Mouse (Mus musculus): Measurements from ENCODE around the gene Grin3b. TPM values are rescaled to one million over a fixed set of nuclear protein-coding genes. Genes with fewer than 3 reads are reported as not detected.

Gene Grin3b
- 0.20 and 0.38 TPM in 2 replicates for polyA plus RNA-seq (2012; rRNA removed)

DNA sequence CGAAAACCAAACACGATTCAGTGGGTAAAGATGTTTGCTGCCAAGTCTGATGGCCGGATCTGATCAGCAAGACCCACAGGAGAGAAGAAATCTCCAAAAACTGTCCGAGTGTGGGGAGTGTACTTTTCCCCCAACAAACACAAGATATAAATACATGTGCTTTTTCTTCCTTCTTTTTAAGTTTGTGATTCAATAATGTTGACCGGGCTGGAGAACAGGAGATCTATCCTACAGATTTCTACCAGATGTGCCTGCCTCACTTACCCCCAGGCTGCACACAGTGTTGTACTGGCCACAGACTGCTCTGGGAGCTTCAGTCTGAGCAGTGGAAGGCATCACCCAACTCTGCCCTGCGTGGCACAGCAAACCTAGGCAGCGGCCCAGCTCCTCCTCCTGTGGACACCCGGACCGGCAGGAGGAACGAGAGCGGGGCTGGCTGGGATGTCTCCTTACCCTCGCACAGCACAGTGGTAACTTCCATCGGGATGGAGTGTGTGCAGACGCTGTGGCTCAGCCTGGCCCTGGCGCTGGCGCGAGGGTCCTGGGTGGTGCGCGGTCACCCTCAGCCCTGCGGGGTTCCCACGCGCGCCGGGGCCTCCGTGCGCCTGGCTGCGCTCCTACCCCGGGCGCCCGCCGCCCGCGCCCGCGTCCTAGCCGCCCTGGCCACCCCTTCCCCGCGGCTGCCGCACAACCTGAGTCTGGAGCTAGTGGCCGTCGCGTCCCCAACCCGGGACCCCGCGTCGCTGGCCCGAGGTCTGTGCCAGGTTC is at the start of gene Grin3b:
Gene Grin3b (plus strand): TSS at position 301 of the 768 bp plus-strand sequence.
- TF ChIP-seq POLR2A (IDR thresholded peaks at IDR 0.05; ENCODE audit: borderline replicate concordance, extremely low read depth, insufficient read depth, insufficient read length, poor library complexity, severe bottlenecking) = no peak
- TF ChIP-seq CTCF (IDR thresholded peaks at IDR 0.05; ENCODE audit: borderline replicate concordance, extremely low read depth, insufficient read depth, insufficient read length) = no peak
- DNase-seq (ENCODE audit: low read depth) = no peak

GRCm38 (mm10) chr10:79920958-79921535 is 49.5 kb upstream of the Grin3b start, which contains the start of gene R3hdm4:
R3hdm4 (minus strand) TSS chr10:79921208.
- no peak for DNase-seq (ENCODE audit: low read depth)
- TF ChIP-seq CTCF (IDR thresholded peaks at IDR 0.05; ENCODE audit: borderline replicate concordance, extremely low read depth, insufficient read depth, insufficient read length) = no peak
- TF ChIP-seq POLR2A (IDR thresholded peaks at IDR 0.05; ENCODE audit: borderline replicate concordance, extremely low read depth, insufficient read depth, insufficient read length, poor library complexity, severe bottlenecking) = no peak

GRCm38 (mm10) chr10:79921572-79921971 is 48.9 kb upstream of the Grin3b start:
- peak; percentile 13 for DNase-seq (ENCODE audit: low read depth)
- TF ChIP-seq CTCF (IDR thresholded peaks at IDR 0.05; ENCODE audit: borderline replicate concordance, extremely low read depth, insufficient read depth, insufficient read length) = no peak
- TF ChIP-seq POLR2A (IDR thresholded peaks at IDR 0.05; ENCODE audit: borderline replicate concordance, extremely low read depth, insufficient read depth, insufficient read length, poor library complexity, severe bottlenecking) = no peak

- DNase-seq (ENCODE audit: low read depth) = peak; percentile 94
- TF ChIP-seq CTCF (IDR thresholded peaks at IDR 0.05; ENCODE audit: borderline replicate concordance, extremely low read depth, insufficient read depth, insufficient read length) = peak; percentile 100
- TF ChIP-seq POLR2A (IDR thresholded peaks at IDR 0.05; ENCODE audit: borderline replicate concordance, extremely low read depth, insufficient read depth, insufficient read length, poor library complexity, severe bottlenecking) = no peak
Measured at GRCm38 (mm10) chr10:79924998-79925784, 45.3 kb upstream of the Grin3b start.

DNA sequence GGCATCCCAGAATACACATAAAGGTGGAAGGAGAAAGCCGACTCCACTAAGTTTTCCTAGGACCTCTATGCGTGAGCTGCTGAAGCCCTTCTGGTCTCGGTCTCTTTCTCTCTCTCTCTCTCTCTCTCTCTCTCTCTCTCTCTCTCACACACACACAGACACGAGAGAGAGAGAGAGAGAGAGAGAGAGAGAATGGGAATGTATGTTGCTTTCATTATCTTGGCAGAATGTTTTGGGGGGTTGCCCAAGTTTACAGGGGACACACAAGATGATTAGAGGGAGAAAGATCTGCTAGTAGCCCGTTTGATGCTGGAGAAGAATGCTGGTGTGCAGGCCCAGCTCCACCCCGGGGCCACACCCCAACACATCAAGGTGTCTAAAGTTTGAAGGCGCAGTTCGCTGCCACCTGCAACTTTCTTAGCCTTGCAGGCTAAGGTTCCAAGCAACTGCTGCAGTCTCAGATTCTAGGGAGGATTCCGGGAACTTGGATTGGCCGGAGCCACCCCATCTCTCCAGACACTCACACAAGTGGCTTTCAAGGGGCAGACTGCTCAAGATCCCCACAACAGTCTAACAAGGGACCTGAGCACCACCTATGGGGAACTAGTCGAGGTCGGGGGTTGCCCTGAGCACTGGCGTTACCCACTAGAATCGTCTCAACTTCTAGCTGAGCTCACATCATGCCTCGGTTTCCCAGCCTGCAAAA is 44.6 kb upstream of the Grin3b start:
- DNase-seq (ENCODE audit: low read depth) = no peak
- no peak for TF ChIP-seq POLR2A (IDR thresholded peaks at IDR 0.05; ENCODE audit: borderline replicate concordance, extremely low read depth, insufficient read depth, insufficient read length, poor library complexity, severe bottlenecking)
- no peak for TF ChIP-seq CTCF (IDR thresholded peaks at IDR 0.05; ENCODE audit: borderline replicate concordance, extremely low read depth, insufficient read depth, insufficient read length)

DNA sequence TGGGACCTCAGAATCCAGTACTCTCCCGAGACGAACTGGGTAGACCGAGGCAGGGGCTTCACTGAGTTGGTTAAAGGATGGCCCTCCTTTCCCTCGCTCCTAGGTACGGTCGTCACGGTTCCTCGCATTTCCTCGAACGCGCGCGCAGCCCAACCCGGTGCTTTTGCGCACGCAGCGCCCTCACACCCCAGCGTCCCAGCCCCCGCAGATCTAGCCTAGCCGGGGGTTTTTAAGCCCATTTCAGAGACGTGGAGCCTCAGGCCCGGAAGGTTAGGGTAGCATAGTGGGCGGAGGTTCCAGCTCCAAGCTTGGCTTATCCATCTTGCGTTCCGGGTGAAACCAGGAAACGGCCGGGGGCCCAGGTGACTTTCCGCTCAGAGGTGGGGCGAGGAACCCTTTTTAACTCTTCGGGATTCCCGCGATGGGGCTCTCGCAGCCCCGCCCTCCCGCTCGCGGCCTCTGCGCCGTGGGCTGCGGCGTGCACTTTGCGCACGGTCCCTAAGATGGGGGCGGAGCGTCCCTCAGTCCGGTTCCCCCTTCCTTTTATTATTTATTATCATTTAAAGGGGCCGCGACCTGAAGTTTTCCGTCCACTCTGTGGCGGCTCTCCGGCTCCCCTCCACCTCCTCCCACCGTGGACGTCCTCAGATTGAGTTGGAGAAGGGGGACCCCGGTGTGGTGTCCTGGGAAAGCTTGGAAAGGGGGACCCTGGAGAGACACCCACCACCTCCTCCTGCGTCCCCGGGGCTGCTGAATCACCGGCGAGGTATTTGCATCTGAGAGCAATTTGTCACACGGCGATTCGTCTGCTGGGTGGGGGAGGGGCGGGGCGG is 43.8 kb upstream of the Grin3b start, which contains the start of gene Arid3a:
Gene Arid3a (plus strand): TSS at position 553 of the 833 bp plus-strand sequence.
- no peak for TF ChIP-seq CTCF (IDR thresholded peaks at IDR 0.05; ENCODE audit: borderline replicate concordance, extremely low read depth, insufficient read depth, insufficient read length)
- TF ChIP-seq POLR2A (IDR thresholded peaks at IDR 0.05; ENCODE audit: borderline replicate concordance, extremely low read depth, insufficient read depth, insufficient read length, poor library complexity, severe bottlenecking) = 0 out of 2 replicates have a peak, but pooled peaks have one; percentile 4
- DNase-seq (ENCODE audit: low read depth) = peak; percentile 96

GRCm38 (mm10) chr10:79927324-79928029 is 43.0 kb upstream of the Grin3b start:
- TF ChIP-seq POLR2A (IDR thresholded peaks at IDR 0.05; ENCODE audit: borderline replicate concordance, extremely low read depth, insufficient read depth, insufficient read length, poor library complexity, severe bottlenecking) (no peak), CTCF (IDR thresholded peaks at IDR 0.05; ENCODE audit: borderline replicate concordance, extremely low read depth, insufficient read depth, insufficient read length) (no peak)
- DNase-seq (ENCODE audit: low read depth) = peak; percentile 73

GRCm38 (mm10) chr10:79928030-79928694 is 42.4 kb upstream of the Grin3b start:
- no peak for TF ChIP-seq CTCF (IDR thresholded peaks at IDR 0.05; ENCODE audit: borderline replicate concordance, extremely low read depth, insufficient read depth, insufficient read length)
- TF ChIP-seq POLR2A (IDR thresholded peaks at IDR 0.05; ENCODE audit: borderline replicate concordance, extremely low read depth, insufficient read depth, insufficient read length, poor library complexity, severe bottlenecking) = no peak
- DNase-seq (ENCODE audit: low read depth) = peak; percentile 62

Measured in brain, embryonic 14.5 days (tissue).